Mouse (Mus musculus) T-cell, adult 2 months (primary cell): ENCODE results near the gene Speer4b.
"Not testable (repeated sequence)": the region's sequence is repeated elsewhere in the genome, so short reads cannot be mapped to it uniquely, and the experiment has no call there.

Experiments
- DNase-seq: peaks from one replicate; pipeline ENCODE4 v3.0.0; 2022; ENCODE audit warnings: low spot score

The Speer4b gene

DNA sequence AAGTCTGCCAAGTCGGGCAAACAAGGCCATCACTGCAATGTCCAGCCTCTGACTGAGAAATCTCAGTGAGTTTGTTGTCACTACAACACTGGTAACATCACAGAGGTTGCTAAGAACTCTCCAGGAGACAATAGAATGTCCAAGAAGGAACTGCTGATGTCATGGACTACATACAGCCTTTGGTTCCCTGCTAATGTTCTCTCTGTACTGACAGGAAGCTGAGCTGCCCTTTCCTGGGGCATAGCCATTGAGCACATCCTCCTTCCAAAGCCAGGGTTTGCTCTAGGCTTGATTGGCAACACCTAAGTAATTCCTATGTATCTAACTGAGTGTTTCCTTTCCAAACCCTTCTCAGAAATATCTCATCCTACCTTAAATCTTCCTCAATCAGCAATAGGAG lies at the start of gene Speer4b:
Gene Speer4b (minus strand): TSS at position 101 of the 400 bp plus-strand sequence.
- DNase-seq: not testable (repeated sequence)

- no peak for DNase-seq
These were observed 48.1 kb upstream of the Speer4b start for GRCm38 (mm10) chr5:27549291-27549690.

GRCm38 (mm10) chr5:27544816-27545270 lies 43.6 kb upstream of the Speer4b start:
- DNase-seq: no peak

DNA sequence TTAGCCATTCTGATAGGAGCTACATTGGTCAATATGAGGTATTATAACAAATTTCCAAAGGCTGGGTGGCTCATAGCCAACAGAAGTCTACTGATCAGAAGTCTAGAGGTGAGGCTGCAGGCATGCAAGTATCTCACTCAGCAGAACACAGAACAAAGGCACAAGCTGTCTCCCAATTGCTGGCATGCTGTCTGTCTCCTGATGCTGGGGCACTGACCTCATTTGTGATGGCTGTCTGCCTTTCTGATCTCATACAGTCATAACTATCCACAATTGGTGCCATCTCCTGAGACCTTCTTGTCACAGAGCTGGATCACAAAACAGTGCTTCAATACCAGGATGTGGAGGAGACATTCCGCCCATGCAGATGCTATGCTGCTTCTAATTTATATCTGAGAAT lies 25.7 kb upstream of the Speer4b start:
- DNase-seq: no peak

DNA sequence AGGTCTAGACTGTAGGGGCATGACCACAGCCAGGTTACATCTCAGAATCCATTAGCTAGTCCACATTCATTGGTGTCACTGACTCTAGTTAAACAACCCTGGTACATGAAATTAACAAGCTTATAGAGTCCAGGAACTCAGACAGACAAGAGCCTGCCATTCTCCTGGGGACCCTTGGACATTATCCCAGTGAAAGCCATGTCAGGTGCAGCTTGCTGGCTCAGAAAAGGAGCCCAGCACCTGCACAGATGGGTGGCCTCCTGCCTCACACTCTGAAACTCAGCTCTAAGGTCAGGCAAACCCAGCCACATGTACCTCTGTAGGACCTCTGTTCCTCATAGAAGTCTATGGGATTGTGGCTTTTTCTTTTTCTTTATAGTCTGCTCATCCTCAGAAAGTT lies 17.5 kb upstream of the Speer4b start:
- DNase-seq: no peak

GRCm38 (mm10) chr5:27490942-27491341 lies 10.3 kb downstream of the Speer4b start:
- no peak for DNase-seq

GRCm38 (mm10) chr5:27486138-27486537 lies 15.1 kb downstream of the Speer4b start:
- no peak for DNase-seq

DNA sequence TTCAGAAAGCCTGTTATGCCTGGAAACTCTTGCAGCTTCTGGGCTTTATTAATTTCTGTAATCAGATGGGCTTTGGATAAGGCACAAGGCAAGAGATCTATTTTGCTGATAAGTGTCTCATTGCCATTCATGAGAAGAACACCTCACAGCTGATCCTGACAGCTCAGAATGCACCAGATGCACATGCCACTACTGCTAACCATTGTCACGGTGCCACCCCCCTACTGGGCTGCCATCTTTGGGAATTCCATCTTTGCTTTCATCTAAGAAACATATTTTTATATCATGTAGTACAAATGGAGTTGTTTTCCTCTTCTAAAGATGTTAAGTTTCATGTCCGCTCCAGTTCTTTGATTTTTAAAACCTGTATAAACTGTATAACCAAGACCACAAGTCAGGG lies 19.5 kb downstream of the Speer4b start:
- DNase-seq: no peak

DNA sequence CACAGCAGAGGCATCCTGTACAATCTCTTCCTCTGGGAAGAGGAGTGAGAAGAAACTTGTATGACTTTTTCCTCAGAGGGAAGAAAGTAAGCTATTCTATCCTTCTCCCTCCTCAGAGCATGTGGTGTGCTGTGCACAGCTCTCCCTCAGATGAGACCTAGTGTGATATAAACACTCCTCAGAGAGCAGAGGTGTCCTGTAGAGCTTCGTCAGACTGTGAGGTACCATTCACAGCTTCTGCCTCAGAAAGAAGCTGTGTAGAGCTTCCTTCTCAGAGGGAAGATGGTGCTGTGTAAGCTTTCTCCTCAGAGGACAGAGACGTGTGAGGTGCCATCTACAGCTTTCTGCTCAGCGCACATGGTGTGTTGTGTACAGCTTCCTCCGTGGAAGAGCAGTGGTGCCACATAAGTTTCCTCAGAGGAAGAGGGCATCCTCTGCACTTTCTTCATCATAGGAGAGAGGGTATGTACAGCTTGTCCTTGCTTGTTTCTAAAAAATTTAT lies 26.2 kb downstream of the Speer4b start:
- DNase-seq: no peak

DNA sequence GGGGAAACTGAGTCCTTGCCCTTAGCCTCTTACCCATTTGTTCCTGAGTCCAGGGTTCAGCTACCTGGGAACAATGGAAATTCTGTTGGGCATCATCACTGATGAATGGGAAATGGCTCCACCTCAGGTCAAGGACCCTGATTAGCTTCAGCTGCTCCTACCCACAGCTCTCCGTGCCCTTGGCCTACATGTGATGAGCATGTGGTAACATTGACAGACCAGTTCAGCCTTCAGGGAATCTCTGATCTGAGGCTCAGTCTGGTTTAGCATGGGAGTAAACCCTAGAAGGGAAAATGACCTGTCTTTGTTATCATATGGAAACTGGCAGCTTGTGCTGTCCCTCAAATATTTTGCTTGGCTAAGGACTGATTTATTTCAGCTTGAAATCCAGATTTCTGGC lies 43.6 kb downstream of the Speer4b start:
- DNase-seq: no peak

DNA sequence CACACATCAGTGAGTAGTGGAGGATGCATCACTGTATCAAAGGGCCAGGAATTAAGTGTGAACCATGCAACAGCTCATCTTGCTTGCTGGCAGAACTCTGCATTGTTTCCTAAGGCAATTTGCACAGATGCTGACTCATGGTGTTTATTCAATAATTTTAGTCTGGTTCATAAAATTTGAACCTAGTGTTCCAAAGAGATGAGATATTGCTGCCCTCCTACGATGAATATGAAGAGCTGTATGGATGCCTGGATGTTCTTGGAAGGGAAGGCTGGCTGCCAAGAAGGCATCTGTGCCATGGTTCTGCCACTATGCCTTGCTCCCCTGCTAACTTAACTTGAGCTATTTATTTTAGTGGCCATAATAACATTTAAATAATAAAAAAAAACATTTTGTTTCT lies 44.3 kb downstream of the Speer4b start:
- no peak for DNase-seq

GRCm38 (mm10) chr5:27454386-27454785 lies 46.9 kb downstream of the Speer4b start:
- DNase-seq: no peak

GRCm38 (mm10) chr5:27453201-27453845 lies 47.9 kb downstream of the Speer4b start:
- no peak for DNase-seq
